Mouse (Mus musculus): ENCODE measurements around the gene Gjb3. TPM values are rescaled to one million over a fixed set of nuclear protein-coding genes. Genes with fewer than 3 reads are reported as not detected.

Gjb3 gene
- polyA plus RNA-seq (2016; fragmentation: Nextera tagmentation; extraction: Ambion mirVana), result 2.1 and 3.1 TPM in 2 replicates

DNA sequence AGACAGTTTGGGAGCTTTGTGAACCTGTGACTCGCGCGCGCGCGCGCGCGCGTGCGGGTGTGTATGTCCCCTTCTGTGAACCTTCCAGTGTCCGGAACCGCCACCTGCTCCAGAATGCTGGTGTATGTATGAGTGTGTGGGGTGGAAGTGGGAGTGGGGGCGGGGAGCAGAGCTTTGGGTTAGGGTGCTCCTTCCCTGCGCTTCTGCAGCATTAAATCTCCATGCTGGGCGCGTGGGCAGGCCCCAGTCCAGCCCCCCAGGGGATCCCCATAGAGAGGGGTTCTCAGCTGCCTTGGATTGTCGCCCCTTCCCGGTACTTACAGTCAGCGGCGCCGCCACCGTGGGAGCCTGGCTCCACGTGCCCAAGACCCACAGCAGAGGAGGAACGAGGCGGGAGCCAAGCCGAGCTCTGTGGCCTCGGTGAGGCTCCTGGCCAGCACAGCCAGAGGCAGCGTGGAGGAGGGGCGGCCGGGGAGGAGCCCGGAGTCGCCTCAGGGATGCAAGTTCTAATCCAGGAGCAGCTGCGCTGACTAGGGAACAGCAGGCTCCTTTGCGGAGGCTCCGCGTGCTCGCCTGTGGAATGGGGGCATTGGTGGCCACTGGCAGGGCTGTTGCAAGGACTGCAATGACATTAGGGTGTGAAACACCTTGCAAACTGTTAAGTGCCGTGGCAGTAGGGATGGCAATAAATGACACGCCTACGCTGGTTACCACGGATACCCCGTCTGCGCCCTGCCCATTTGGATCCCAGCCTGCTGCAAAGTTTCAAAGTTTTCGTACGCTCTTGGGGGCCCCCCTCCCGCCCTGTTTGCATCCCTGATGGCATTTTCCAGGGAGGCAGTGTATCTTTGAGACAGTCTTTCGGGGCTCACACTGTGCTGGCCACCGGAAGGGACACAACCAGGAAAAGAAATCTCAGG, at the start of gene Gjb3:
Gene Gjb3, minus strand, starts transcription at position 664 of the 920 bp plus-strand sequence.
- Histone ChIP-seq H3K4me3 (peak within 1 kb of the TSS; percentile 41), H3K4me1 (peaks cover 39% of the 10 kb centered on the region), H3K36me3 (replicated peaks) (no peaks in the 10 kb centered on the region), H3K9me3 (no peaks in the 10 kb centered on the region), H3K27me3 (ENCODE audit: poor library complexity, severe bottlenecking) (peaks cover 81% of the 10 kb centered on the region), H3K27ac (no peak within 1 kb of the TSS; the same call in 1 of the 2 replicates)
- 2% methylated on average over 49 of the region's 49 CpGs for WGBS
- no peak for DNase-seq (ENCODE audit: extremely low spot score, low spot score)

DNA sequence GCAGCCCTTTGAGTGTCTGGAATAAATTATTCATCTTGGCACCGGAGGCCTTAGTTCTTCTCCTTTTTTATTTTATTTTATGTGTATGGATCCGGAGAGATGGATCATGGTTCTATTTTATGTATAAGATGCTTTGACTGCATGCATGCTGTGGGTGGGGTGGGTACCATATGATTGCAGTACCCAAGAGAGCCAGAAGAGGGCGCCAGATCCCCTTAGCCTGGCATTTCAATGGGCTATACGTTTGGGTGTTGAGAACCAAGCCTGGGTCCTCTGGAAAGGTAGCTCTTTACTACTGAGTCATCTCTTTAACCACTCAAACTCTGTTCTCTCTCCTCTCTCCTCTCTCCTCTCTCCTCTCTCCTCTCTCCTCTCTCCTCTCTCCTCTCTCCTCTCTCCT, 46.7 kb upstream of the Gjb3 start:
- Histone ChIP-seq H3K9me3 (no peaks in the 10 kb centered on the region), H3K36me3 (replicated peaks) (no peaks in the 10 kb centered on the region), H3K4me1 (peaks cover 6% of the 10 kb centered on the region; the same call in 1 of the 2 replicates), H3K27ac (no peak overlapping the region), H3K27me3 (ENCODE audit: poor library complexity, severe bottlenecking) (no peaks in the 10 kb centered on the region), H3K4me3 (no peak overlapping the region)
- DNase-seq (ENCODE audit: extremely low spot score, low spot score), result no peak
- 37% methylated on average over 4 of the region's 4 CpGs for WGBS

DNA sequence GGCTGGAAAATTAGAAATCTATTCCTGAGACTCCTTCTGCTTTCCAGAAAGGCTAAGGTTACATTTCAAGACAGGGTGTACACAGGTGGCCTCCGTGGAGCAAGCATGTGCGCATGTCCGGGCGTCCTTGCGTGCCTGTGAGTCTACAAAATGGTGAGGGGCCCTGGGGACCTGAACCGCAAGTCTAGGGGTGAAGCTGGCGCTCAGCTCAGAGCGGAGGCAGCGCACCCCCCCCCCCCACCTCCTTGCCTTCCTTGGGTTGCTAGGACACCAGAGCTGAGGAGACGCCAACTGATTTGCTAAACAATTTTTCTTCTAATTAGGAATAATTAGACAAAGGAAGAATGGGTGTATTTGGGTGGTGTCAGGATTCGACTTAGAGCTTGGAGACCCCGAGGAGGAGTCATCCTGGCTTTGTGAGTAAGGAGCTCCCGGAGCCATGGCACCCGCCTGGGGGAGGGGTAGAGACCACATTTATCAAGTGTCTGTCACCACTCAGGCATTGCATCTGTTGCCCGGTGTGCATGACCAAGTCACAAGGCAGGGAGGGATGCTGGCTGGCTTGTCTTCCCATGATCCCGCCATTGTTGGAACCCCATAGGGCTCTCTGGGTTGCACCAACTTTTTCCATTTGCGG, 45.0 kb upstream of the Gjb3 start:
- Histone ChIP-seq H3K27me3 (ENCODE audit: poor library complexity, severe bottlenecking) (no peaks in the 10 kb centered on the region), H3K4me3 (no peak overlapping the region), H3K27ac (no peak overlapping the region), H3K36me3 (replicated peaks) (no peaks in the 10 kb centered on the region), H3K9me3 (no peaks in the 10 kb centered on the region), H3K4me1 (peaks cover 6% of the 10 kb centered on the region; the same call in 1 of the 2 replicates)
- WGBS, result 88% methylated on average over 17 of the region's 17 CpGs
- no peak for DNase-seq (ENCODE audit: extremely low spot score, low spot score)

DNA sequence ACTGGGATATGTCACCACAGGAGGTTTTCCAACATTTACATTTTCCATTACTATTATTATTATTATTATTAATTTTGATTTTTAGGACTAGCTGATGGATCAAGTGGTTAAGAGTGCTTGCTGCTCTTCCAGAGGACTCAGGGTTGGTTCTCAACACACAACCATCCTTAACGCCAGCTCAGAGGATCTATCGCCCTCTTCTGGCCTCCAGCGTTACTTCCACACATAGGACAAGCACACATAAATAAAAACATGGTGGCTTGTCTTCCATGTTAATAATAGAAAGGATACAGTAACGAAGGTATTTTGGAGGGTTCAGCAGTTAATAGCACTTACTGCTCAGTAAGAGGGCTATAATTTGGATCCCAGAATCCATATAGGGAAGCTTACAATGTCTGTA, 44.0 kb upstream of the Gjb3 start:
- Histone ChIP-seq H3K4me1 (peaks cover 6% of the 10 kb centered on the region; the same call in 1 of the 2 replicates), H3K4me3 (no peak overlapping the region), H3K27ac (no peak overlapping the region), H3K9me3 (no peaks in the 10 kb centered on the region), H3K36me3 (replicated peaks) (no peaks in the 10 kb centered on the region), H3K27me3 (ENCODE audit: poor library complexity, severe bottlenecking) (no peaks in the 10 kb centered on the region)
- no peak for DNase-seq (ENCODE audit: extremely low spot score, low spot score)
- 88% methylated on average over 4 of the region's 4 CpGs for WGBS

DNA sequence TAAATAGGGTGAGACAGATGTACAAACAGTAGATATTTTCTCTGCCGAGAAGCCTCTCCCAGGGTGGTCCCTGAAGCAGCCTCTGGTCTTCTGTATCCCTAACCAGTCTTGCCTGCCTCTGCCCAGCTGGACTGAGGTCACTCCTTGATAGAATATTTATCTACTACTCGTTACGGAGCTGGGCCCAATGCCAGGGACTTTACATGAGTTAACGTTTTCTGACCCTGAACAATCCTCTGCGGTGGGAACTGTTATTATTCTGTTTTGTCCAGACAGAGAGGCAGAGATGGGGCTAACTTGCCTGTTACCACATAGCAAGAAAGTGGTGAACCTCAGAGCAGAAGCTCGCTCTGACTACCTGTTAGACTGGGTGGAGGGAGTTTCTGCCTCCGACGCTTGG, 42.8 kb upstream of the Gjb3 start:
- Histone ChIP-seq H3K4me1 (peaks cover 6% of the 10 kb centered on the region; the same call in 1 of the 2 replicates), H3K9me3 (no peaks in the 10 kb centered on the region), H3K27ac (no peak overlapping the region), H3K4me3 (no peak overlapping the region), H3K36me3 (replicated peaks) (no peaks in the 10 kb centered on the region), H3K27me3 (ENCODE audit: poor library complexity, severe bottlenecking) (peaks cover 10% of the 10 kb centered on the region; the same call in 1 of the 2 replicates)
- WGBS, result 84% methylated on average over 8 of the region's 8 CpGs
- no peak for DNase-seq (ENCODE audit: extremely low spot score, low spot score)

DNA sequence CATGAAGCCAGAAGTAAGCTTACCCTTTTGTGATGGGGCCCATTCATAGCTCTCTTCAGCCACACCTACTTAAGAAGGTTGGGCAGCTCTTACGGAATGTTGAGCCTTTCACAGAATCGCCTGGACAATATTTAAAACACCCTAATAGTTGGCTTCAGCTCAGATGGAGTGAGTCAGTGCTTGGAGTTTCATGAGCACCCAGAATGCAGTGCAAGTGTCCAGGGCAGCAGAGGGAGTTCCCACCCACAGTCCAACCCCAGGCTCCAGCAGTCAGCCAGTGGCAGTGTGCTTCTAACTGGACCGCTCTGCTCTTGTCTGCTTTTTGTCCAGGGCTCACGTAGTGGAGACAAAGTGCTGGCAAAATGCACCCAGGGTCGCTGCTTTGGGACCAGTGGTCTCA, 40.9 kb upstream of the Gjb3 start:
- H3K4me1 ChIP-seq, result peaks cover 6% of the 10 kb centered on the region; the same call in 1 of the 2 replicates
- no peaks in the 10 kb centered on the region for H3K9me3 ChIP-seq
- H3K27me3 ChIP-seq (ENCODE audit: poor library complexity, severe bottlenecking), result peaks cover 10% of the 10 kb centered on the region; the same call in 1 of the 2 replicates
- WGBS, result 74% methylated on average over 5 of the region's 5 CpGs
- no peak overlapping the region for H3K27ac ChIP-seq
- DNase-seq (ENCODE audit: extremely low spot score, low spot score), result no peak
- no peaks in the 10 kb centered on the region for H3K36me3 ChIP-seq (replicated peaks)
- no peak overlapping the region for H3K4me3 ChIP-seq

DNA sequence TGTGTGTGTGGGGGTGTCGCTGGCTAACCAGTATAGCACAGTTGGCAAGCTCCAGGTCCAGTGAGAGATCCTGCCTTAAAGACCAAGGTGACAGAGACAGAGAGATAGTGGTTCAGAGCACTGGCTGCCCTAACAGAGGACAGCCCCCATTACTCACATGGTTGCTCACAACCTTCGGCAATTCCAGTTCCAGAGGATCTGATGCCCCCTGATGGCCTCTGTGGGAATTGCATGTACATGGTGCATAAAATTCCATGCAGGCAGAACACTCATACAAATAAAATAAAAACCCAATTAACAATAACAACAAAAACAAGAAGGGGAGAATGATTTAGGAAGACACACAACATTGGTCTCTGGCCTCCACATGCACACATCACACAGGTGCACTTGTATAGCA, 39.8 kb upstream of the Gjb3 start:
- H3K4me1 ChIP-seq, result peaks cover 6% of the 10 kb centered on the region
- no peak overlapping the region for H3K27ac ChIP-seq
- H3K4me3 ChIP-seq, result no peak overlapping the region
- WGBS, result 54% methylated on average over 2 of the region's 2 CpGs
- no peak for DNase-seq (ENCODE audit: extremely low spot score, low spot score)
- H3K36me3 ChIP-seq (replicated peaks), result no peaks in the 10 kb centered on the region
- H3K27me3 ChIP-seq (ENCODE audit: poor library complexity, severe bottlenecking), result peaks cover 10% of the 10 kb centered on the region; the same call in 1 of the 2 replicates
- no peaks in the 10 kb centered on the region for H3K9me3 ChIP-seq

DNA sequence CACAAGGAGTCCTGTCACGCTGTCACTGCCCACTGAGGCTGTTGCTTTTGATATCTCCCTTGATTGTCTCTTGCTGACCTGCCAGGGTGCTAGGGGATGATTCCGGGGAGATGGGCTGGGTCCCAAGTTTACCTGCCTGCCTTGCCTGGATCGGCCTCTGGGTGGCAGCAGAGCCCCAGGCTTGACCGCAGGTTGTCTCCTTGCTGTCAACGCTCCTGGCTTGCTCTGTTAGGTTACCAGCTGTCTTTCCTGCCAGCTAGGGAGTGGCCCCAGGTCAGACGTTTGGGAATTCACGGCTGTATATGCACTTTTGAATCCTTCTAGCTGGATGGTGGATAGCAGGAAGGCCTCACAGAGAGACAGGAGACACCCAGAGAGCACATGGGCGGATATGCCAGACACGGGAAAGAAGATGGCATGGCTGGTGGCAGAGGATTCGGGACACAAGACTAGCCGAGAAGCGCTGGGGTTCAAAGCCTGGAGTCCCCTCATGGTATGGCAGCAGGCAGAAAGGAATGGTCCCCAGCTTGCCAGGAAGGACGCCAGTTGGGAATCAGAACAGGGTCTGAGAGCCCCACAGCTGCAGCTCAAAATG, 37.8 kb upstream of the Gjb3 start:
- peaks cover 10% of the 10 kb centered on the region; the same call in 1 of the 2 replicates for H3K27me3 ChIP-seq (ENCODE audit: poor library complexity, severe bottlenecking)
- WGBS, result 34% methylated on average over 13 of the region's 13 CpGs
- H3K4me3 ChIP-seq, result no peak overlapping the region
- H3K27ac ChIP-seq, result no peak overlapping the region
- H3K4me1 ChIP-seq, result peaks cover 9% of the 10 kb centered on the region
- H3K36me3 ChIP-seq (replicated peaks), result no peaks in the 10 kb centered on the region
- peak; percentile 71 for DNase-seq (ENCODE audit: extremely low spot score, low spot score)
- no peaks in the 10 kb centered on the region for H3K9me3 ChIP-seq

DNA sequence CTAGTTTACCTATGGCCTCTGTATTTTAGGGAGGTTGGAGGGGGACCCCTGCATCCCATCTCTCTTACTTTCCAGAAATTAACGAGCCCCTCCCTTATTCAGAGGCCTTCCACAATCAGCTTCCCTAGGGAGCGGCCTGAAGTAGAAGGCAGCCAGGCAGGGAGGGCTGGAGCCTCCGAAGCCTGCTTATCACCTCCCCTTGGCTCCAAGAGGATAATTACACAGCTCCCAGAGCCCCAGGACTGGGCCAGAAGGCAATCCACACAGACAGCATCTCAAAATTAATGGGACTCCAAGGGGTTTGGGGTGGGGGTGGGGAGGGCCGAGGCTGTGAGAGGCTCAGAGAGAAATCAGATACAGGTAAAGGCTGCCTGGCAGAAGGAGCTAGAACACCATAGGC, 35.2 kb upstream of the Gjb3 start:
- no peak overlapping the region for H3K27ac ChIP-seq
- peaks cover 9% of the 10 kb centered on the region for H3K4me1 ChIP-seq
- WGBS, result 27% methylated on average over 4 of the region's 4 CpGs
- H3K36me3 ChIP-seq (replicated peaks), result no peaks in the 10 kb centered on the region
- no peak overlapping the region for H3K4me3 ChIP-seq
- no peak for DNase-seq (ENCODE audit: extremely low spot score, low spot score)
- peaks cover 10% of the 10 kb centered on the region; the same call in 1 of the 2 replicates for H3K27me3 ChIP-seq (ENCODE audit: poor library complexity, severe bottlenecking)
- H3K9me3 ChIP-seq, result no peaks in the 10 kb centered on the region

DNA sequence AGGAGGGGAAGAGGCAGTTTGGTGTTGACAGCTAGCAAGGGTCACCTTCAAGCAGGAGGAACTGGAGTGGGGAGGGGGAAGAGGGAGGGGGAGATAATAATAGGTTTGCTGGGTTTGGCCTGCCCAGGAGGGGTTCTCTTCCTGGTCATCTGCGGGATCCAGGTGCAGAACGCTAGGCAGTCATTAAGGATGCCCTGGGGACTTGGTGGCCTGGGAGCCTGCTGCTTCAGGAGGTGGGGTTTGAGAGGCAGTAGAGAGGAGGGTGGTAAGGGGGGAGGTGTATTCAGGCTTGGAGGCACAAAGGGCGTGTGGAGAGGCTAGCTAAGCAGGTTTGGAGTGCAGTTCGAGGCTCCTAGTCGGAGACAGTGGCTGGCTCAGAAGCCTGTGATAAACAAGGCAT, 34.8 kb upstream of the Gjb3 start:
- Histone ChIP-seq H3K27me3 (ENCODE audit: poor library complexity, severe bottlenecking) (peaks cover 10% of the 10 kb centered on the region; the same call in 1 of the 2 replicates), H3K36me3 (replicated peaks) (no peaks in the 10 kb centered on the region), H3K4me3 (no peak overlapping the region), H3K4me1 (peaks cover 9% of the 10 kb centered on the region), H3K27ac (0 out of 2 replicates have a peak overlapping the region, but pooled peaks have one; percentile 20), H3K9me3 (no peaks in the 10 kb centered on the region)
- WGBS, result 25% methylated on average over 5 of the region's 5 CpGs
- DNase-seq (ENCODE audit: extremely low spot score, low spot score), result no peak

DNA sequence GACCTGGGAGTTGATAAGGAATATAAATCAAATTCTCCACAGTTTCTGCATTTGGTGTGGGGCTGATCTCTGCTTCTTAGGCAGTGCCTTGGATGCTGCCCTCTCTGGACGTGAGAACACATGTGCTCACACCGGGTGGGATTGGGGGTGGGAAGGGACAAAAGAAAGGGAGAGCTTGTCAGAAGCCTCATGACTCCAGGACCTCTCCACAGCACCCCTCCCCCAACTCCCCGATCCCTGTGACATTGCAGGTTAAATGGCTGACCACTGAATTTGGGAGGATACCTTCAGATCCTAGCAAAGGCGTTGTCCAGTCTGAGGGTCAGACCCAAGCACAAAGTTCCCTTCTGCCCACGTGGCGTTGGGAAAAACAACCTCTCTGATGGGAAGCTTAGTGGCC, 33.8 kb upstream of the Gjb3 start:
- H3K36me3 ChIP-seq (replicated peaks), result no peaks in the 10 kb centered on the region
- H3K4me1 ChIP-seq, result peaks cover 11% of the 10 kb centered on the region
- H3K27me3 ChIP-seq (ENCODE audit: poor library complexity, severe bottlenecking), result peaks cover 16% of the 10 kb centered on the region
- H3K9me3 ChIP-seq, result no peaks in the 10 kb centered on the region
- no peak for DNase-seq (ENCODE audit: extremely low spot score, low spot score)
- 69% methylated on average over 6 of the region's 6 CpGs for WGBS
- H3K27ac ChIP-seq, result no peak overlapping the region
- no peak overlapping the region for H3K4me3 ChIP-seq

DNA sequence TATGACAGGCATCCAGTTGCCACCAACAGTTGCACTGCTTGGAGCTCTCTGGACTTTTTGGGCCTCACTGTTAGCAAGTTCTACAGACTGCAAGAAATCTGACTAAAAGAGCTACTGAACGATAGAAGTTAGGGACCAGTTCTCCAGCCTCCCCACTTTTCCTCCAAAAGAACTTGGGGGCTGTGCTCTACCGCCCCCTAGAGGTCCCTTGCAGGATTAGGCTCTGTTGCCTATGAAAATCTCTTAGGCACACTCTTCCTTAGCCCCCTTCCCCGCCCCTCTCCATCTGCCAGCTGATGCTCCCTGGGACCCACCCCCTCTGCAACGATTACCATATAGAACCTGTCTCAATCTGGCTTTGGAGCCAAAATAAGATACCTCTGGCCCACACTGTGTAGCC, 32.7 kb upstream of the Gjb3 start:
- Histone ChIP-seq H3K4me1 (peaks cover 13% of the 10 kb centered on the region), H3K9me3 (no peaks in the 10 kb centered on the region), H3K4me3 (no peak overlapping the region), H3K27ac (no peak overlapping the region), H3K36me3 (replicated peaks) (no peaks in the 10 kb centered on the region), H3K27me3 (ENCODE audit: poor library complexity, severe bottlenecking) (peaks cover 18% of the 10 kb centered on the region)
- no peak for DNase-seq (ENCODE audit: extremely low spot score, low spot score)
- WGBS, result 69% methylated on average over 4 of the region's 4 CpGs

Data from forebrain, embryonic 10.5 days (tissue).